Mouse (Mus musculus) MEL (cell line): ENCODE data around the gene Gm49342. TPM values are rescaled to one million over a fixed set of nuclear protein-coding genes. Genes with fewer than 3 reads are reported as not detected.

Experiments used
- DNase-seq: peaks from one replicate; pipeline ENCODE4 v3.0.0; 2011; ENCODE audit warnings: low read depth, low spot score
- H3K27ac ChIP-seq: 2 replicates; pipeline ENCODE4 v1.5.1; 2012; ENCODE audit warnings: low read depth, mild to moderate bottlenecking, control low read depth, low read length, moderate library complexity; ENCODE audit not compliant: control insufficient read depth
- H3K27me3 ChIP-seq, 2 experiments: fragments of 150-350 bp in 1 of 2; sonication (generic) in 1 of 2; 2 replicates each; pipeline ENCODE4 v1.6.1; 2012; ENCODE audit warnings: low read length in 2 of 2, mild to moderate bottlenecking in 2 of 2, improper control_type of control experiment in 1 of 2, moderate library complexity in 1 of 2; ENCODE audit not compliant: insufficient read depth in 2 of 2, control insufficient read depth in 1 of 2
- H3K36me3 ChIP-seq, 2 experiments: 2 replicates each; pipeline ENCODE4 v1.6.1; 2012 to 2014; ENCODE audit warnings: low read length in 2 of 2, improper control_type of control experiment in 1 of 2, inconsistent platforms in 1 of 2, mild to moderate bottlenecking in 1 of 2; ENCODE audit not compliant: insufficient read depth in 2 of 2, control insufficient read depth in 1 of 2
- H3K4me1 ChIP-seq, 2 experiments: fragments of 150-350 bp in 1 of 2; sonication (generic) in 1 of 2; 2 replicates each; pipeline ENCODE4 v1.6.1; 2012; ENCODE audit warnings: low read length in 2 of 2, improper control_type of control experiment in 1 of 2, mild to moderate bottlenecking in 1 of 2; ENCODE audit not compliant: insufficient read depth in 2 of 2, control insufficient read depth in 1 of 2
- H3K4me3 ChIP-seq, 2 experiments: fragments of 150-350 bp in 1 of 2; sonication (generic) in 1 of 2; 2 replicates each; pipeline ENCODE4 v1.5.1; 2012; ENCODE audit warnings: low read depth in 2 of 2, low read length in 2 of 2, mild to moderate bottlenecking in 2 of 2, moderate library complexity in 2 of 2, control low read depth in 1 of 2, improper control_type of control experiment in 1 of 2; ENCODE audit not compliant: control insufficient read depth in 1 of 2, insufficient read depth in 1 of 2
- H3K79me2 ChIP-seq: 2 replicates; pipeline ENCODE4 v1.6.1; 2012; ENCODE audit warnings: mild to moderate bottlenecking, low read length, moderate library complexity; ENCODE audit not compliant: control insufficient read depth, poor library complexity, insufficient read depth
- H3K9ac ChIP-seq: 2 replicates; pipeline ENCODE4 v1.6.1; 2012; ENCODE audit warnings: low read depth, mild to moderate bottlenecking, control low read depth, low read length, moderate library complexity; ENCODE audit not compliant: control insufficient read depth, poor library complexity, severe bottlenecking
- H3K9me3 ChIP-seq: fragments of 150-350 bp; sonication (generic); replicated peaks from 2 replicates; pipeline ENCODE4 v1.6.1; 2012; ENCODE audit warnings: mild to moderate bottlenecking, low read length, improper control_type of control experiment, moderate library complexity; ENCODE audit not compliant: insufficient read depth
- E2F4 ChIP-seq: IDR thresholded peaks from 2 replicates; pipeline ENCODE4 v1.6.1; 2011; ENCODE audit warnings: low read depth, low read length, improper control_type of control experiment, borderline replicate concordance
- ELF1 ChIP-seq: IDR thresholded peaks from 2 replicates; pipeline ENCODE4 v1.6.1; 2014; ENCODE audit warnings: low read depth, mild to moderate bottlenecking, inconsistent platforms, low read length, improper control_type of control experiment, moderate library complexity
- EP300 ChIP-seq, 2 experiments: IDR thresholded peaks; 2 replicates each; pipeline ENCODE4 v1.6.1; 2011; ENCODE audit warnings: improper control_type of control experiment in 2 of 2, low read length in 2 of 2, low read depth in 1 of 2, mild to moderate bottlenecking in 1 of 2
- ETS1 ChIP-seq: IDR thresholded peaks from 2 replicates; pipeline ENCODE4 v1.6.1; 2012; ENCODE audit warnings: low read depth, mild to moderate bottlenecking, inconsistent platforms, low read length, improper control_type of control experiment, moderate library complexity
- GABPA ChIP-seq: IDR thresholded peaks from 2 replicates; pipeline ENCODE4 v1.6.1; 2012; ENCODE audit warnings: low read depth, mild to moderate bottlenecking, inconsistent platforms, low read length, improper control_type of control experiment, moderate library complexity
- GATA1 ChIP-seq: IDR thresholded peaks from 2 replicates; pipeline ENCODE4 v1.6.1; 2011; ENCODE audit warnings: low read depth, low read length, improper control_type of control experiment
- HCFC1 ChIP-seq: IDR thresholded peaks from 2 replicates; pipeline ENCODE4 v1.6.1; 2012; ENCODE audit warnings: low read depth, mild to moderate bottlenecking, inconsistent platforms, low read length, improper control_type of control experiment, moderate library complexity
- KAT2A ChIP-seq: conservative IDR thresholded peaks from 2 replicates; pipeline ENCODE4 v1.6.1; 2012; ENCODE audit warnings: low read depth, low read length, improper control_type of control experiment, inconsistent platforms
- MAX ChIP-seq: IDR thresholded peaks from 2 replicates; pipeline ENCODE4 v1.6.1; 2011; ENCODE audit warnings: low read length, improper control_type of control experiment
- MEF2A ChIP-seq: IDR thresholded peaks from 2 replicates; pipeline ENCODE4 v1.6.1; 2014; ENCODE audit warnings: low read depth, mild to moderate bottlenecking, inconsistent platforms, low read length, improper control_type of control experiment; ENCODE audit not compliant: poor library complexity, insufficient replicate concordance, severe bottlenecking; ENCODE audit errors: extremely low read depth
- MXI1 ChIP-seq: IDR thresholded peaks from 2 replicates; pipeline ENCODE4 v1.6.1; 2011; ENCODE audit warnings: mild to moderate bottlenecking, low read depth, low read length, improper control_type of control experiment
- MYB ChIP-seq: IDR thresholded peaks from 2 replicates; pipeline ENCODE4 v1.6.1; 2011; ENCODE audit warnings: mild to moderate bottlenecking, low read depth, low read length, improper control_type of control experiment
- MYC ChIP-seq: IDR thresholded peaks from 2 replicates; pipeline ENCODE4 v1.6.1; 2011; ENCODE audit warnings: low read depth, mild to moderate bottlenecking, low read length, improper control_type of control experiment, moderate library complexity
- NELFE ChIP-seq: IDR thresholded peaks from 2 replicates; pipeline ENCODE4 v1.6.1; 2011; ENCODE audit warnings: low read depth, low read length, improper control_type of control experiment
- NRF1 ChIP-seq: IDR thresholded peaks from 2 replicates; pipeline ENCODE4 v1.6.1; 2014; ENCODE audit warnings: low read depth, mild to moderate bottlenecking, inconsistent platforms, low read length, improper control_type of control experiment, moderate library complexity; ENCODE audit not compliant: poor library complexity, insufficient read depth, severe bottlenecking
- POLR2A ChIP-seq, 2 experiments: IDR thresholded peaks; 2 replicates each; pipeline ENCODE4 v1.6.1; 2011 to 2012; ENCODE audit warnings: low read length in 2 of 2, mild to moderate bottlenecking in 2 of 2, control low read depth in 1 of 2, improper control_type of control experiment in 1 of 2, low read depth in 1 of 2, moderate library complexity in 1 of 2; ENCODE audit not compliant: control insufficient read depth in 1 of 2, insufficient read depth in 1 of 2, poor library complexity in 1 of 2
- POLR2AphosphoS2 ChIP-seq: IDR thresholded peaks from 2 replicates; pipeline ENCODE4 v1.6.1; 2011; ENCODE audit warnings: low read length, improper control_type of control experiment
- RAD21 ChIP-seq: IDR thresholded peaks from 2 replicates; pipeline ENCODE4 v1.6.1; 2011; ENCODE audit warnings: mild to moderate bottlenecking, low read depth, low read length, improper control_type of control experiment
- SIN3A ChIP-seq: IDR thresholded peaks from 2 replicates; pipeline ENCODE4 v1.6.1; 2012; ENCODE audit warnings: low read length, improper control_type of control experiment, inconsistent platforms
- SMC3 ChIP-seq: IDR thresholded peaks from 2 replicates; pipeline ENCODE4 v1.6.1; 2011; ENCODE audit warnings: low read depth, low read length, improper control_type of control experiment
- TBP ChIP-seq: IDR thresholded peaks from 2 replicates; pipeline ENCODE4 v1.8.0; 2011; ENCODE audit warnings: low read depth, low read length, improper control_type of control experiment
- USF2 ChIP-seq, 2 experiments: IDR thresholded peaks; 2 replicates each; pipeline ENCODE4 v1.6.1; 2011 to 2012; ENCODE audit warnings: improper control_type of control experiment in 2 of 2, low read length in 2 of 2, borderline replicate concordance in 1 of 2, inconsistent platforms in 1 of 2, low read depth in 1 of 2, mild to moderate bottlenecking in 1 of 2; ENCODE audit not compliant: insufficient read depth in 1 of 2
- ZC3H11A ChIP-seq: IDR thresholded peaks from 2 replicates; pipeline ENCODE4 v1.6.1; 2012; ENCODE audit warnings: low read depth, mild to moderate bottlenecking, inconsistent platforms, low read length, improper control_type of control experiment
- ZMIZ1 ChIP-seq: IDR thresholded peaks from 2 replicates; pipeline ENCODE4 v1.6.1; 2012; ENCODE audit warnings: low read depth, mild to moderate bottlenecking, inconsistent platforms, low read length, improper control_type of control experiment, moderate library complexity
- ZNF384 ChIP-seq: IDR thresholded peaks from 2 replicates; pipeline ENCODE4 v1.6.1; 2012; ENCODE audit warnings: low read depth, mild to moderate bottlenecking, inconsistent platforms, low read length, improper control_type of control experiment
- polyA plus RNA-seq, 2 experiments: library from polyadenylated mRNA; stranded (reverse) in 1 of 2; unstranded in 1 of 2; fragments of >175 nt in 1 of 2; fragments of >200 nt in 1 of 2; gene quantifications; 2 replicates each; pipeline versions ENCODE4 v1.2.1 to v1.2.4; 2012; ENCODE audit warnings: low replicate concordance in 2 of 2, low read depth in 1 of 2; ENCODE audit not compliant: insufficient read length in 2 of 2, insufficient read depth in 1 of 2, missing spikeins in 1 of 2
- total RNA-seq: library from RNA; depleted of rRNA; stranded (reverse); fragments of 300-350 nt; gene quantifications from 2 replicates; pipeline ENCODE4 v1.2.3, GENCODE M21; 2012

The Gm49342 gene
- total and polyA plus RNA-seq, 3 experiments = 14.5 to 45.2 TPM; not detected in 1

GRCm38 (mm10) chr14:50968216-50968980 lies 24.1 kb downstream of the Gm49342 start:
- DNase-seq = peak; percentile 16
- Histone ChIP-seq H3K9ac (no peak overlapping the region), H3K9me3 (no peaks in the 10 kb centered on the region), H3K79me2 (no peaks in the 10 kb centered on the region), H3K36me3 (no peaks in the 10 kb centered on the region)
- TF ChIP-seq MAX = no peak
- no peak for TF ChIP-seq TBP
- no peak for TF ChIP-seq ZNF384
- TF ChIP-seq SIN3A = no peak
- no peak for TF ChIP-seq EP300 (IDR thresholded peaks at IDR 0.05; ENCODE audit: low read depth in 1 of 2, low read length in 2 of 2)
- TF ChIP-seq NELFE = no peak
- TF ChIP-seq ETS1 = no peak
- no peak for TF ChIP-seq GATA1
- no peak for TF ChIP-seq ZMIZ1
- TF ChIP-seq MYC = no peak
- no peak for TF ChIP-seq E2F4
- no peak for TF ChIP-seq HCFC1
- TF ChIP-seq MEF2A = no peak
- no peak for TF ChIP-seq USF2 (IDR thresholded peaks at IDR 0.05; ENCODE audit: borderline replicate concordance in 1 of 2, insufficient read depth in 1 of 2, low read depth in 1 of 2, low read length in 2 of 2)
- no peak for TF ChIP-seq MXI1
- TF ChIP-seq POLR2AphosphoS2 = no peak
- TF ChIP-seq, all 39 proteins: peak for 0
- Histone ChIP-seq H3K27ac (no peak overlapping the region), H3K4me3 (no peak overlapping the region), H3K27me3 (no peaks in the 10 kb centered on the region), H3K4me1 (no peaks in the 10 kb centered on the region)

- H3K4me3 ChIP-seq = no peak overlapping the region
- no peaks in the 10 kb centered on the region for H3K27me3 ChIP-seq
- H3K9ac ChIP-seq = no peak overlapping the region
- no peak for TF ChIP-seq SMC3
- no peak for TF ChIP-seq MYB
- TF ChIP-seq USF2 (IDR thresholded peaks at IDR 0.05; ENCODE audit: borderline replicate concordance in 1 of 2, insufficient read depth in 1 of 2, low read depth in 1 of 2, low read length in 2 of 2) = no peak
- no peak for TF ChIP-seq RAD21
- TF ChIP-seq ELF1 = no peak
- no peak for TF ChIP-seq ZNF384
- no peak for TF ChIP-seq GABPA
- no peak for TF ChIP-seq KAT2A
- TF ChIP-seq SIN3A = no peak
- TF ChIP-seq ZC3H11A = no peak
- TF ChIP-seq POLR2A (IDR thresholded peaks at IDR 0.05; ENCODE audit: control insufficient read depth in 1 of 2, insufficient read depth in 1 of 2, low read depth in 1 of 2, low read length in 2 of 2, poor library complexity in 1 of 2) = no peak
- no peak for TF ChIP-seq TBP
- TF ChIP-seq NRF1 = no peak
- H3K9me3 ChIP-seq = no peaks in the 10 kb centered on the region
- no peak overlapping the region for H3K27ac ChIP-seq
- H3K36me3 ChIP-seq = no peaks in the 10 kb centered on the region
- H3K79me2 ChIP-seq = no peaks in the 10 kb centered on the region
- no peaks in the 10 kb centered on the region for H3K4me1 ChIP-seq
- no peak for DNase-seq
Measured at GRCm38 (mm10) chr14:50969041-50969440, 24.7 kb downstream of the Gm49342 start.
